Mouse (Mus musculus): ENCODE results near the gene Otud7a. TPM values are rescaled to one million over a fixed set of nuclear protein-coding genes. Genes with fewer than 3 reads are reported as not detected.

Gene Otud7a
- polyA plus RNA-seq, 1 experiment = not detected

DNA sequence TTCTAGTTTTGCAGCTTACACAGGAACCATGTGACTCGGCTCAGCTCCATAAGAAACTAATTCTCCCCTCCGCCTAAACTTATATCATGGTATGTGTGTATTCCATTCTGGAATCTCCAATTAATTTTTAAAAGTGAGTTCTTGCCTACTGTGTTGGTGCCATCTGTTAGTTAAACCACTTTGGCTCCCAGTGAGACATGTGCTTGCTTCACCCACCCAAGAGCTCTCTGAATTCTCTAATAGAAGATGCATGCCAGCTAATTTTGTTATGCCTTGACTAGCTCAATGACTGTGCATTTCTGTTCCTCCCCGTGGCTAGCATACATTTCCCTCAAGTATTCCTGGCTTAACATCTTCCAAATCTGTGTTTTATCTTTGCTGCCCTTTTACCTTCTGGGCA, 193.1 kb downstream of the Otud7a start:
- no peak for TF ChIP-seq GATA1 (IDR thresholded peaks at IDR 0.05; ENCODE audit: low read length)

DNA sequence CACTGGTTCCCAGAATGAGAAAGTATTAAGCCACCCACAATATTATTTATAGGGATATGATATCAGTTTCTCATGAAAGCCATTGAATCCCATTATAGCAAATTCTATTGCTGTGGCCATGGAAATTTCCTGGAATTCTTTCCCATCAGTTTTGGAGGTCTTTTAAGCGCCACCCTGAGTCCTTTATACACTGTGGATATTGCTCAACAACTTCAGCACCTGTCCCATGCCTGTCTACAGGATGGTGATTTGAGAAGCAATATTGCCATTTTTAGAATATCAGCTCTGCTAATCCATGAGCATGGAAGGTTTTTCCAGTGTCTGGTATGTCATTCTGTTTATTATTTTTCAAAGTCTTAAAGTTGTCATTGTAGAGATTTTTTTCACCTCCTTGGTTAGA, 199.5 kb downstream of the Otud7a start:
- no peak for TF ChIP-seq GATA1 (IDR thresholded peaks at IDR 0.05; ENCODE audit: low read length)

GRCm38 (mm10) chr7:63647136-63647535, 202.6 kb downstream of the Otud7a start:
- TF ChIP-seq GATA1 (IDR thresholded peaks at IDR 0.05; ENCODE audit: low read length) = no peak

DNA sequence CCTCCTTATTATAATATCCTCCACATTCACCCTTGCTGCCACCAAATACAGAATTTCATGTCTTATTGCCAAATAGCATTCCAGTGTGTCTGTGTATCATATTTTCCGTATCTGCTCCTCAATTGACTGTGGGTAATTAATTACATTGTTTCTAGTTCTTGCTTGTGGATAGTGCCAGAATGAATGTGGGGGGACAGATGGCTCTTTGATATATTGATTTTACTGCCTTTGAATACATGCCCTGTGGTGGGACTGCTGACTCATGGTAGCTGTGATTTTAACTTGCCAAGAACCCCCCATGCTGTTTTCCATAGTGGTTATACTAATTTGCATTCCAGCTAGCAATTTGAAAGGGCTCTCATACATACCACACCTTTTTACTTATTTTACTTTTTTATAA, 215.7 kb downstream of the Otud7a start:
- TF ChIP-seq GATA1 (IDR thresholded peaks at IDR 0.05; ENCODE audit: low read length) = no peak

DNA sequence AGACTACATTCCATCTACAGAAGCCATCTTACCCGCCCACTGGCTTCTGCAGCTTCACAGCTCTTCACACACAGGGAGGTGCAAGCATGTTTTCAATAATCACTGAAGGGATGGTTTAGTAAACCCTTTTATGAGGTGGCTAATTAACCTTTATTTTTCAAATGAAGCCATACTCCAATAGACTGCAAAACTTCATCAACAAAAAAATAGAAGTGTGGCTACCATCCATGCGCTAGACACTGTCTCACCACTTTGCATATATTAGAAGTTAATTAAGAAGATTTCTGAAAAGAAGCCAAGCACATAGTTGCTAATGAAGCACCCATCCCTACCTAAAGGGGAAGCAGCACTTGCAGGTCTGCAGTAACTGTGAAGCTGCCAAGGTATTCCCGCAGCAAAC, 218.2 kb downstream of the Otud7a start:
- TF ChIP-seq GATA1 (IDR thresholded peaks at IDR 0.05; ENCODE audit: low read length) = no peak

- TF ChIP-seq GATA1 (IDR thresholded peaks at IDR 0.05; ENCODE audit: low read length) = no peak
Observed at GRCm38 (mm10) chr7:63665496-63665895, 220.9 kb downstream of the Otud7a start.

DNA sequence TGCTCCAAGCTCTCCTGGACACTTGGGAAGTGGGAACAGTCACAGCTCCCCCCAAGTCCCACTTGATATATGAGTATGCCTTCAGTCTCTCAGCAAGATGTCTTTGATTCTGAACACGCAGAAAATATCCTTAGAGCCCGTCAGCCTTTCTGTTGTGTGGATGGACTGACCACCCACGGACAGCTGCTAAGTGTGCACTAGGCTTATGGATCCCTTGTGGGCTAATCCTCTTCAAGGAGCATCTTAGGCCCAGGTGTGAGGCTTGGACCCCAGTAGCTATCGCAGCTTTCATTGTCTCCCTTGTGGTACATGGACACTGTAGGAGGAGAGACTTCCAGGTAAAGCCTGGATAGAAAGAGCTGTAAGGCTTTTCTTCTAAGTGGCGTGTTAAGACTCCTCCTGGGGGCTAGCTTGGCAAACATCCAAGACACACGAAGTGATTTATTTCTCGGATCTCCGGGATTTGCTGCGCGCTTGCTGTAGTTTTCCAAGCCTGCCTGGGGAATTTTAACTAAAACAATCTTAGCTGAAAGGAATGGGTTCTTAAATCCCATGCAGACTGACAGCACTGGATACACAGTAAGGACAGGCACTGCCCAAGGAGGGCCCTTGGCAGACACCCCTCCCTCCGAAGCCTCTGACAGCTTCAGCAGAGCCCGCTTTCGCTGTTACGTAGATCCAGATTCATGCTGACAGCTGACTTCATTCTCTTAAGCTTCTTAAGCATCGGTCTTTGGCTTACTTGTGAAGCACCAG, 223.6 kb downstream of the Otud7a start:
- TF ChIP-seq GATA1 (IDR thresholded peaks at IDR 0.05; ENCODE audit: low read length) = no peak

GRCm38 (mm10) chr7:63668951-63669350, 224.4 kb downstream of the Otud7a start:
- TF ChIP-seq GATA1 (IDR thresholded peaks at IDR 0.05; ENCODE audit: low read length) = no peak

- TF ChIP-seq GATA1 (IDR thresholded peaks at IDR 0.05; ENCODE audit: low read length) = no peak
Observed at GRCm38 (mm10) chr7:63671904-63672303, 227.4 kb downstream of the Otud7a start.

DNA sequence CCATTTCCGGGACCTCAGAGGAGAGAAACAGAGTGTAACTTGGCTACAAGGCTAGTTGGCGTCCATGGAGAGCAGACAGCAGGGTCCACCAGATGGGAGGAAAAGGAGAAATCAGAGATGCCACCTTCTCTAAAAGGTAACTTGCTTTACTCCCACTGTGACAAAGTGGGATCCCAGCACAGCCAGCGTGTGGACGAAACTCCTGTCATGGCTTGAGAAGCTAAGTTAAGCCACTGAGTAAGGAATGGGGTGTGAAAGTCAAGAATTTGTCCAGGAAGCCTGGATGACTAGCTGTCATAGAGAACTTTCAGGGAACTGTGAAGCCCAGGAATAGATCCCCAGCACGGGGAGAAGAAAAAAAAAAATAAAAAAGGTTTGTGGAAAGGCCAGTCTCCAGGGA, 232.1 kb downstream of the Otud7a start:
- no peak for TF ChIP-seq GATA1 (IDR thresholded peaks at IDR 0.05; ENCODE audit: low read length)

GRCm38 (mm10) chr7:63677149-63677548, 232.6 kb downstream of the Otud7a start:
- TF ChIP-seq GATA1 (IDR thresholded peaks at IDR 0.05; ENCODE audit: low read length) = no peak

DNA sequence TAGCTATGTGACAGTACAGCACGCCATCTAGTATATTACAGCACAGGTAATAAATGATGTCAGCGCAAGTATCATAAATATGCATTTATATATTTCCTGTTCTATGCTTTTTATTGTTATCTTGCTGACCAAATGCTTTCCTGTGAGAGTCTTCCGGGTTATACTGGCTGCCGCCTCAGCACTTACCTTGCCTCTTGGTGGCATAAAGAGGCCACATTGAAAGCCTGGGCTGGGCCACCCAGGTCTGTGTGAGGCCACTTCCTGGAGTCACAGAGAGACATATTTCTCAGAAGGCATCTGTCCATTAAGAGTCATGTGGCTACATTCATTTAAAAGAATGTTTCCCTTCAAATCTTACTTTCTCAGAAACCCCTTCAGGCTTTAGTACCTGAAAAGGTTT, 242.5 kb downstream of the Otud7a start:
- no peak for TF ChIP-seq GATA1 (IDR thresholded peaks at IDR 0.05; ENCODE audit: low read length)

GRCm38 (mm10) chr7:63697921-63698320, 253.4 kb downstream of the Otud7a start:
- TF ChIP-seq GATA1 (IDR thresholded peaks at IDR 0.05; ENCODE audit: low read length) = no peak

- TF ChIP-seq GATA1 (IDR thresholded peaks at IDR 0.05; ENCODE audit: low read length) = no peak
Observed at GRCm38 (mm10) chr7:63717903-63718302, 273.4 kb downstream of the Otud7a start.

DNA sequence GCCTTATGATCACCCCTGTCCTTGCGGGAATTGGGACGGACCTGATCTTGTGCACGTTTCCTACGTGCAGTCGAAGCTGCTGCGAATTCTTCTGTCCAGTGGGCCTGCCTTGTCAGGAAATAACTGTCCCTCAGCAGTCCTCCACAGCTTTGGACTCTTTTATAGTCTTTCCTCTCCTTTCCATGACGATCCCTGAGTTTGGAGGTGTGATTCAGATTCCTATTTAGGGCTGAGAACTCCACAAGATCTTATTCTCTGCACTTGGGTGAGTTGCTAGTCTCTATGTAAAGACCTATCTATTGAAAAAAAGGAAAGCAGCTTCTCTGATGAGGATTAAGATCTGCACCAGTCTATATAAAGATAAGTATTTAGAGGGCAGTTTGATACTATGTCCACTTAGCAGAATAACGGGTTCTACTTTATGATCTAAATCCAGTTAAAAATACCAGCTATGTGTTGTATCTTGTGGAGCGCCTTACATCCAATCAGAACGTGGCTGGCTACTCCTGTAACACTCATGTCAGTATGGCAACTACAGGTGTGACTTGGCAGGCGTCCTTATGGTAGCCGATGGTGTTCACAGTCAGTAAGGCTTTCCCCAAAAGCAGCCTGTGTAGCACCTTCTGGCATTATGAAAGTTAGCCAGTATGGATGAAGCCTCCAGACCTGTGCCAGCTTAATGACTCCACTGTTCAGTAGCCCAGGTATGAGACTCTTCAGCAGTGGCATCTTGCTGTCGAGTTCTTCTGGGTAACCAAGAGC, 274.8 kb downstream of the Otud7a start:
- no peak for TF ChIP-seq GATA1 (IDR thresholded peaks at IDR 0.05; ENCODE audit: low read length)

DNA sequence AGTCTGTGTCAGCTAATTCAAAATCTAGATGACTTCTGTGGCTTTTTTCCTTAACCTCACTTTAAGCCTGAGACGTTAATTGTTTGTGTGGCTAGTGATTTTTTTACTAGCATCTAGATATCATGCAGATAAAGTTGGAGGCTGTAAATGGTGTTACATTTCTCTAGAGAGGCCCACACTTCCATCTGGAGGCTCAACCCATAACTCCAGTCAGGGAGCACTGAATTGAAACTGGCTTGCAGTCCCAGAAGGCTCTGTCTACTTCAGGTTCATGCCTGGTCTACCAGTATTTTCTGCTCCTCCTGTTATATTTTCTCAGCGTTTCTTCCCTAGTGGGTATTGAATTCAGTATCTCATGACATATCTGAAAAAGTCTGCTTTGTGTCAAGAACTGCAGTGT, 276.1 kb downstream of the Otud7a start:
- no peak for TF ChIP-seq GATA1 (IDR thresholded peaks at IDR 0.05; ENCODE audit: low read length)

Data from G1E-ER4 (cell line).